Mouse (Mus musculus): ENCODE measurements around the gene Nkiras1.
A peak's percentile ranks its signal among the peaks of the same experiment; 100 is the strongest.
"Not testable (repeated sequence)": the region's sequence is repeated elsewhere in the genome, so short reads cannot be mapped to it uniquely, and the experiment has no call there.

Nkiras1 gene

GRCm38 (mm10) chr14:18270529-18271441 lies at the start of gene Nkiras1, which contains the start of gene Rpl15:
Gene Nkiras1 (plus strand): TSS chr14:18271136.
Gene Rpl15 (minus strand): TSS chr14:18271391.
- peak; percentile 99 for DNase-seq

- DNase-seq, result no peak
Observed at GRCm38 (mm10) chr14:18221977-18222376, 49.0 kb upstream of the Nkiras1 start.

- DNase-seq, result not testable (repeated sequence)
Observed at GRCm38 (mm10) chr14:18225431-18225830, 45.5 kb upstream of the Nkiras1 start.

GRCm38 (mm10) chr14:18226181-18226580 lies 44.8 kb upstream of the Nkiras1 start:
- peak; percentile 58 for DNase-seq

- not testable (repeated sequence) for DNase-seq
Observed at GRCm38 (mm10) chr14:18229751-18230150, 41.2 kb upstream of the Nkiras1 start.

- DNase-seq, result not testable (repeated sequence)
Observed at GRCm38 (mm10) chr14:18231866-18232265, 39.1 kb upstream of the Nkiras1 start.

- DNase-seq, result no peak
Observed at GRCm38 (mm10) chr14:18233076-18233475, 37.9 kb upstream of the Nkiras1 start.

- DNase-seq, result no peak
Observed at GRCm38 (mm10) chr14:18233981-18234960, 36.7 kb upstream of the Nkiras1 start.

GRCm38 (mm10) chr14:18236496-18237235 lies 34.3 kb upstream of the Nkiras1 start:
- not testable (repeated sequence) for DNase-seq

- no peak for DNase-seq
Observed at GRCm38 (mm10) chr14:18237381-18237780, 33.6 kb upstream of the Nkiras1 start.

GRCm38 (mm10) chr14:18238131-18238749 lies 32.7 kb upstream of the Nkiras1 start:
- DNase-seq, result peak; percentile 99

GRCm38 (mm10) chr14:18238750-18239731 lies 31.9 kb upstream of the Nkiras1 start, which contains the start of gene Nr1d2:
Gene Nr1d2 (minus strand): TSS chr14:18239127.
- peak; percentile 99 for DNase-seq

- no peak for DNase-seq
Observed at GRCm38 (mm10) chr14:18240132-18240531, 30.8 kb upstream of the Nkiras1 start.

- DNase-seq, result no peak
Observed at GRCm38 (mm10) chr14:18241786-18242185, 29.1 kb upstream of the Nkiras1 start.

GRCm38 (mm10) chr14:18242638-18243130 lies 28.3 kb upstream of the Nkiras1 start:
- no peak for DNase-seq

GRCm38 (mm10) chr14:18261203-18261602 lies 9.7 kb upstream of the Nkiras1 start:
- DNase-seq, result no peak

- peak; percentile 53 for DNase-seq
Observed at GRCm38 (mm10) chr14:18263427-18263826, 7.5 kb upstream of the Nkiras1 start.

GRCm38 (mm10) chr14:18269947-18270528 lies 898 bp upstream of the Nkiras1 start:
- DNase-seq, result not testable (repeated sequence)

GRCm38 (mm10) chr14:18271666-18272065 lies 730 bp downstream of the Nkiras1 start:
- no peak for DNase-seq

- DNase-seq, result no peak
Observed at GRCm38 (mm10) chr14:18274526-18274925, 3.6 kb downstream of the Nkiras1 start.
